Mouse (Mus musculus) left cerebral cortex, postnatal 10 days (tissue): ENCODE data around the gene Ppia. TPM values are rescaled to one million over a fixed set of nuclear protein-coding genes. Genes with fewer than 3 reads are reported as not detected.
"Not testable (repeated sequence)": the region's sequence is repeated elsewhere in the genome, so short reads cannot be mapped to it uniquely, and the experiment has no call there.

Experiments used
- DNase-seq, 2 experiments: peaks; one replicate each; pipeline ENCODE4 v3.0.0; 2021 to 2022; ENCODE audit warnings: low spot score in 2 of 2, mixed read lengths in 1 of 2; ENCODE audit errors: extremely low spot score in 1 of 2
- intact Hi-C: fragments of 180-260 bp; cut with DNase I; formaldehyde crosslinking; loops from one replicate; pipeline ENCODE4 v1.15.1; 2025
- total RNA-seq, 2 experiments: library from RNA; stranded (reverse); gene quantifications; 2 replicates each; pipeline ENCODE4 v1.2.3; 2021

Gene Ppia
- total RNA-seq, 2 experiments from 2014 or later, result 2,299 to 2,355 TPM

GRCm38 (mm10) chr11:6402515-6403510 is 12.4 kb upstream of the Ppia start:
- intact Hi-C loops, result no loop called here

DNA sequence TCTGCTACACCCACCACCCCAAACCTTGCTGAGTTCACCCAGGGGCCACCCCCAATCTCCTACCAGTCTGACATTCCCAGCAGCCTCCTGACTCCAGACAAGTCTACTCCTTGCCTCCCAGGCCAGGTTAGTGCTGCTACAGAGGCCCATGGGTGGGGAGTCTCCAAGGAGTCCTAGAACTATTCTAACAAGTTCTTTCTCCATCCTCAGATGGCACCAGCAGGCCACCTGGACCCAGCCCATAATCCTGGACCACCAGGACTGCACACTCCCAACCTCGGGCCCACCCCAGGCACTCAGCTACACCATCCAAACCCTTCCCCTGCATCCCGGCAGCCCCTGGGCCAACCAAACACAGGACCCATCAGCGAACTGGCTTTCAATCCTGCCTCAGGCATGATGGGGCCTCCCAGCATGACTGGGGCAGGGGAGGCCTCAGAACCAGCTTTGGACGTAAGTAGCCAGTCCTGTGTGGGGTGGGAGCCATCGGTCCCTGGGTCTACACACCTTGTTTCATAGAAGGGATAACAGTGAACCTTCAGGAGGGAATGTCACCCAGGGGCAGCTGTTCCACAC is 11.3 kb upstream of the Ppia start:
- DNase-seq, result no peak
- intact Hi-C loops, result no loop called here

More at GRCm38 (mm10) chr11:6402515-6403510, 12.4 kb upstream of the Ppia start:
- peak in 1 of 2 experiments; percentile 80 for DNase-seq

GRCm38 (mm10) chr11:6404699-6405566 is 10.3 kb upstream of the Ppia start:
- intact Hi-C loops, result no loop called here
- DNase-seq, result peak in 1 of 2 experiments; percentile 45

DNA sequence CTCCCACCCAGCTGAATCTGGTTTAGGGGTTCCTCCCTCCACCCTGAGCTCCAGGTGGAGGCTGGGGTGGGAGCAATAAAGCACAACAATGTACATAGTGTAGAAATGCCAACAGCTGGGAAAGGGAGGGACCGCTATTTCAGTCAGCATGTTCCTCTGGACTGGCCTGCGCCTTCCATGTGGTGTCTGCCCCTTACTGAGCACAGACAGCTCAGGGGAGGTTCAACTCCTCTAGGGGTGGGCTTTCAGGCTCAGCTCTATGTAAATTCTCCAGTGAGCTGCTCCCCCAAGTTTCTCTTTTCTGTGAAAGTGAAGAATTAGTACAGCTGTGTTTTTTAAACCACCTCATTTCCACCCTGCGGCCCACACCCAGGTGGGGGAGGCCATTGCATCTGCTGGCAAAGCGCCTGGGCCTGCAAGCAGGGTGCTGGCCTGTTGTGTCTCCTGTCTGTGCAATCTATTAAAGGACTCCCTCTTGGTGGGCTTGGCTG is 9.6 kb upstream of the Ppia start:
- intact Hi-C loops, result no loop called here
- DNase-seq, result peak in 1 of 2 experiments; percentile 80

GRCm38 (mm10) chr11:6406251-6407161 is 8.7 kb upstream of the Ppia start:
- peak in 1 of 2 experiments; percentile 83 for DNase-seq
- intact Hi-C loops, result no loop called here

DNA sequence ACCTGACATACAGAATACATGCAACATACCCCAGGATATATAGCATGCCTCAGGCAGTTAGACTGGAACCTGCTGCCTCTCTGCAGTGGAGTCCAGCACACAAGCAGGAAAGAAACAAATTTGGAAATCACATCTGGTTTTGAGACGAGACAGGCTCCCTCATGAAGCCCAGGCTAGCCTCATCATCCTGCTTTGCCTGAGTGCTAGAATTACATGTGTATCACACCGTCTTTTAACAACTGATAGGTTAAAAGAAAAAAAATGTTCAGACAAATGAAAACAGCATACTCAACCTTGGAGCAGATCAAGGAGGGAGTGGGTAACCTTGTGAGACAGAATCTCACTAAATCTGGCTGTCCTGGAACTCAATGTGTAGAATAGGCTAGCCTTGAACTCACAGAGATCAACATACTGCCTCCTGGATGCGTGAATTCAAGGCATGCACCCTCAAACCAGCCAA is 8.1 kb upstream of the Ppia start:
- no peak for DNase-seq
- intact Hi-C loops, result no loop called here

DNA sequence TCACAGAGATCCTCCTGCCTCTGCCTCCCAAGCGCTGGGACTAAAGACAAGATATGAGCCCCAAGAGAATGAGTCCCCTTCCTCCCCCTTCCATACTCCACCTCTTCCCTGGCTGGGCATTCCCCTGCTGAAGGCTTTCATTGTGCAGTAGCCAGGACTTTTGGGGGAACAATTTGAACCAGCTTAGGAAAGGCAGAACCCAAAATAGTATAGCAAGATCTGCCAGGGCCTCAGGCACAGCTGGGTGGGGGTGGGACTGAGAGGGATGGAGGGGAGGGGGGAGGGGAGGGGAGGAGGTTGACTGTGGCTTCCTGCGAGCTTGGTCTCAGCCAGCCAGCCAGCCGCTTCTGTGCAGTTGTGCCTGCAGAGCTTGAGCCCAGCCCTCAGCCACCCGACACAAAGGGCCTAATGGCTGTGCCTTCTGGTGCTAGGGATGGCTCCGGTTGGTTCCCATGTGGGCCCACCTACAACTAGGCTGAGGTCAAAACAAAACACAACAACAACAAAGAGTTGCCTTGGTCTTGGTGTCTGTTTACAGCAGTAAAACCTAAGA is 5.1 kb upstream of the Ppia start:
- intact Hi-C loops, result no loop called here
- DNase-seq, result no peak

- DNase-seq, intact Hi-C loops: not testable (repeated sequence)
These were observed 4.5 kb upstream of the Ppia start for GRCm38 (mm10) chr11:6410755-6411154.

- intact Hi-C loops, result no loop called here
These were observed 3.6 kb upstream of the Ppia start for GRCm38 (mm10) chr11:6411684-6412083.

DNA sequence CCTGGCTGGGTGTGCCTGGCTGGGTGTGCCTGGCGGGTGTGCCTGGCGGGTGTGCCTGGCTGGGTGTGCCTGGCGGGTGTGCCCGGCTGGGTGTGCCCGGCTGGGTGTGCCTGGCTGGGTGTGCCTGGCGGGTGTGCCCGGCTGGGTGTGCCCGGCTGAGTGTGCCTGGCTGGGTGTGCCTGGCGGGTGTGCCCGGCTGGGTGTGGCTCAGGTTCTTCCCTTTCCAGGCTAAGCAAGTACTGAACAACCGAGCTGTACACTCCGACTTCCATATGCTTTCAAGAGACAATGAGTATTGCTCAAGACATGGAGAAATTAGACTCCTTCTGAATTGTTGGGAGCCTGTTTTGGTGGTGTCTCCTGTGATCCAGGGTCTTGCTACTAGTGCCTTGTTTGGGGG is 2.0 kb upstream of the Ppia start:
- intact Hi-C loops, result no loop called here
- no peak for DNase-seq

More at GRCm38 (mm10) chr11:6411684-6412083, 3.6 kb upstream of the Ppia start:
- DNase-seq, result peak in 1 of 2 experiments; percentile 84

GRCm38 (mm10) chr11:6415551-6416404 is 535 bp downstream of the Ppia start:
- intact Hi-C loops, result no loop called here
- peak; percentile 97 to 98 for DNase-seq

- intact Hi-C loops, result no loop called here
- DNase-seq, result peak; percentile 78 to 93
These were observed 1.3 kb downstream of the Ppia start for GRCm38 (mm10) chr11:6416405-6417034.

- intact Hi-C loops, result no loop called here
- DNase-seq, result no peak
These were observed 1.8 kb downstream of the Ppia start for GRCm38 (mm10) chr11:6417069-6417468.

DNA sequence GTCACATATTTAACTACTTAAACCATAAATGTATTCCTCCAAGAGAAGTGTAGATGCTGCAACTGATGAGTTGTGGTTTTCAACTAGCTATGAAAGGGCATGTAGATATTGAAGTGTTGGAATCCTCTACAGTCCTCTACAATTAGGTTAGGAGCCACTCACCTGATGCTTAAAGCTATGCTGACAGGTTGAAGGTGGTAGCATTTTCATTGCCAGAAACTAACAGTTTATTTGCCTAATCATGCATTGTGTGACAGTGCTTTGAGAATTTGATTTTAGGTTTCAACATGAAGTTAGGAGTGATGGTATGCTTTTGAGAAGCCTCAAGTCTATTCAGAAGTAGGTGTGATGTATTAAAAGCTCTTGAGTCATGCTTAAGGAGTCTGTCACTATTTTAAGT is 2.2 kb downstream of the Ppia start:
- no peak for DNase-seq
- intact Hi-C loops, result no loop called here

DNA sequence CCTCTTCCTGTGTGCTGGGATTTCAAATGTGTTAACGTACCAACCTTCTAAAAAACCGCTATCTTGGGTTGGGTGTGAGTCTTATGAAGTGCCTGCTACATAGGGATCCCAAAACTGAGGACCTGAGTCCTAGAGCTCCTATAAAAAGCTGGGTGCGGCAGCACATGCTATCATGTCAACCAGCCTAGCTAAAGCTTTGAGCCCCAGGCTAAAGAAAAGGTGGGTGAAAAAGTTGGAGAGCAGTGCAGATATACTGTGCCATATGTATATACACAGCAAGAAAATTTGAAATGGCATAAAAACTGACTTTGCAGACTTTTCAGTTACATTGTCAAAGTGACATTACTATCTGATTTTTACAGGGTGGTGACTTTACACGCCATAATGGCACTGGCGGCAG is 3.5 kb downstream of the Ppia start:
- intact Hi-C loops, result no loop called here
- DNase-seq, result no peak

DNA sequence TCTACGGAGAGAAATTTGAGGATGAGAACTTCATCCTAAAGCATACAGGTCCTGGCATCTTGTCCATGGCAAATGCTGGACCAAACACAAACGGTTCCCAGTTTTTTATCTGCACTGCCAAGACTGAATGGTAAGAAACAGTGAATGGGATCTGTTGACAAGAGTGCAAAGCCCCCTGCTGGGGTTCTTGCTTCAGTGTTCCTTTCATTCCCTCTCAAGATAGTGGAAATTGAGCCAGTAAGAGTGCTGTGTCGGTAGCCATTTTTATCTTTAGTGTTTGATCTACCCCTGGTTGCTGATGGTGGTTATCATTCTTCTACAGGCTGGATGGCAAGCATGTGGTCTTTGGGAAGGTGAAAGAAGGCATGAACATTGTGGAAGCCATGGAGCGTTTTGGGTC is 3.9 kb downstream of the Ppia start:
- intact Hi-C loops, DNase-seq: not testable (repeated sequence)
